Mouse (Mus musculus) left cerebral cortex, adult 8-10 months (tissue): Measurements from ENCODE around the gene 1700029I15Rik. TPM values are rescaled to one million over a fixed set of nuclear protein-coding genes. Genes with fewer than 3 reads are reported as not detected.

ENCODE experiments used
- DNase-seq, 2 experiments: peaks; one replicate each; pipeline ENCODE4 v3.0.0; 2022; ENCODE audit warnings: low spot score in 2 of 2
- microRNA-seq, 2 experiments: library from miRNA; unstranded; fragments of <30 nt; microRNA quantifications; one replicate each; pipeline ENCODE4 v1.2.0; 2022
- total RNA-seq, 4 experiments: library from RNA; stranded (reverse); gene quantifications; 2 replicates each; pipeline ENCODE4 v1.2.4; 2022

Gene 1700029I15Rik
- total RNA-seq, 4 experiments from 2014 or later, result 2.1 to 4.8 (median 3.4) TPM

DNA sequence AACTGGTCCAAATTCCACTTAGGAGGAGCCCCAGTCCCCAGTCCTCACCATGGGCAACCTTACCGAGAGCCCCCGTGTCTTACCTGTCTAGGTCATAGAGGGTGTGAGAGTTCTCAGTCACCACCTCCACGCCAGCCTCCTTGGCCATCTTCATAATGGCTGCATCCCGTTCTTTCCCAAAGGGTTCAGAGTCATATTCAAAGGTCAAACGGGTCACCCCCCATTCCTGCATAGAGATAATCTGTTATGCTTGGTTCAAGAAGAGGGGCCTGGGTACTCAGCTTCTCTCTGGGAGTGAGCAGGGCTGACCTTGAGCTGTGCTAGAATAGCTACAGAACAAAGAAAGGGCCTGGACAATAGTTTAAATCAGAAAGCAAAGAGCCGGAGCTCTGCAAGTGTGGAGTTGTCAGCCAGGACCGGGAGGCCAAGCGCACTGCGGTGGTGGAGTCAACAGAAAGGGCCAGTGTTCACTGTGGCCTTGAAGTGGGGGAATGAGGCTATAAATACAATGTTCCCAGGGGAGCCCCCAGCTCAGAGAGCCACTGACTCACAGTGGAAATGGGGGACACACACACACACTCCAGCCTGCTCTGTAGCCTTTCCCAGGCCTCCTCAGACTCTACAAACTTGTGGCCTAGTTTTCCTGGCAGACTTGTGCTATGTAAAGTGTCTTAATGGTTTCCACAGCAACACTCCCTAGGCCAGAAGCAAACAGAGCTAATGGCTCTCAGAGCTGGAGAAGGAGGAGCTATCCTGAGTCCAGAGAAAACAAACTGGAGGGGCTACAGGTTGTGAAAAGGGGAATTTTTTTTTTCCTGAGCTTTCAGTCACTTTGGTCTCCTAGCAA is 42.3 kb downstream of the 1700029I15Rik start:
- DNase-seq, result peak in 1 of 2 experiments; percentile 75

- no peak for DNase-seq
Measured at GRCm38 (mm10) chr2:92425366-92425765, 43.0 kb downstream of the 1700029I15Rik start.

DNA sequence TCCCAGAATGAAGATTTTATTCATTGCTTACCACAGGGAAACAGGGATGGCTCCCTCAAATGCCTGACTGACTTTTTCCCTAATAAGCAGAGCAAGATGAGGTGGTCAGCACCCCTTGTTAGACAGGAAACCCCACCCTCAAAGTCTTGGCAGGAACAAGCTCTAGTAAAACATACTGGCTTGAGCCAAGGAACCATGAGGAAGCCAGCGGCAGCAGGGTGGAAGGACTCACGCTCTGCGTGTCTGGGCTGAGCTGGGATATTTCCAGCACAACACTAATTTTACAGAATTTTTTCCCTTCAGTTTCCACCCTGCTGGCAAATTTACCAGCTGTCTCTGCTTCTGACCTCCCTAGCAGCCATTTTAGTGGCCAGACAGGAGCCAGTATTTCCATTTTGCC is 44.1 kb downstream of the 1700029I15Rik start:
- no peak for DNase-seq

- peak; percentile 75 to 86 for DNase-seq
Measured at GRCm38 (mm10) chr2:92427882-92428281, 45.5 kb downstream of the 1700029I15Rik start.

GRCm38 (mm10) chr2:92430089-92430488 is 47.8 kb downstream of the 1700029I15Rik start:
- DNase-seq, result no peak

GRCm38 (mm10) chr2:92430723-92431541 is 48.6 kb downstream of the 1700029I15Rik start:
- DNase-seq, result peak in 1 of 2 experiments; percentile 82

DNA sequence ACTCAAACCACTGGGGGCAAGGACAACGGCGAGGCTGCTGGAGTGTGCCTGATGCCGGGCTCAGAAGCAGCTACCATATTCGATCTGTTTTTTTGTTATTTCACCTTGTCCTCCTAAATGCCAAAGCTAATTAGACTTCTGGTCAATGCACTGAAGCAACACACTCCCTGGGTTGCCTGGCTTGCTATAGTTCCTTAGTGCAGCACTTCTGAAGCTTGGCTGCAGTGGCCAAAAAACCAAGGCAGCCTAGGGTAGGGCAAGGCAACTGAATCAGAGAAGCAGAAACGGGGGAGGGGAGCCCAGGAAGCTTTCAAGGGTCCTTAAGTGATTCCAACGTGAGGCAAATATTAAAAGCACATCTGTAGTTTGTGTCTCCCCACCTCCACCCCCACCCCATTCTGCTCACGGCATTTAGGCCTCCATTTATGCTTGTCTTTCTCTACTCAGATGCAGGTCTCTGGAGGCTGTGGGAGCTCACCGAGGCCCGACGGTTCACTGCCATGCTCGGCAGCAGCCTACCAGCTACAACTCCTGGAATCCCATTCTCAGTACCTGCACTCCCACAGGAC is 49.4 kb downstream of the 1700029I15Rik start:
- DNase-seq, result no peak

GRCm38 (mm10) chr2:92432299-92433295 is 50.3 kb downstream of the 1700029I15Rik start:
- DNase-seq, result no peak

- peak; percentile 96 to 99 for DNase-seq
Measured at GRCm38 (mm10) chr2:92433578-92434374, 51.4 kb downstream of the 1700029I15Rik start, which contains the start of gene Cry2. TSS of gene Cry2 (minus strand) at chr2:92434043.

- DNase-seq, result no peak
Measured at GRCm38 (mm10) chr2:92434375-92434745, 52.0 kb downstream of the 1700029I15Rik start.

- DNase-seq, result no peak
Measured at GRCm38 (mm10) chr2:92435023-92435422, 52.7 kb downstream of the 1700029I15Rik start.

Small RNA genes lying within 50 kb of the gene (microRNA-seq; reads per million reads assigned to microRNA genes)
- 3.2 to 11.2 reads per million in 2 experiments for gene Mir7000

Other genes with a start within 250 kb of the 1700029I15Rik start
- 10 to 100 TPM; 31.7 to 33.7 (median 32.7) TPM for gene Pex16, start 7.9 kb upstream of the 1700029I15Rik start, total RNA-seq
- gene Large2, start 7.7 kb upstream of the 1700029I15Rik start, total RNA-seq, result 1 to 10 TPM in 2 of 4 experiments, under 1 TPM in 2; 0.50 to 1.5 (median 0.85) TPM
- 100 to 1,000 TPM; 328 to 363 (median 345) TPM for gene Mapk8ip1, start 18.7 kb downstream of the 1700029I15Rik start, total RNA-seq
- gene Cry2, start 51.5 kb downstream of the 1700029I15Rik start, total RNA-seq, result 100 to 1,000 TPM; 121 to 130 (median 128) TPM
- 10 to 100 TPM; 15.3 to 18.1 (median 16.3) TPM for gene Slc35c1, start 78.0 kb downstream of the 1700029I15Rik start, total RNA-seq
- gene Chst1, start 217.2 kb downstream of the 1700029I15Rik start, total RNA-seq, result 100 to 1,000 TPM; 222 to 247 (median 229) TPM